Mouse (Mus musculus): Measurements from ENCODE around the gene Sart3.

Gene Sart3

DNA sequence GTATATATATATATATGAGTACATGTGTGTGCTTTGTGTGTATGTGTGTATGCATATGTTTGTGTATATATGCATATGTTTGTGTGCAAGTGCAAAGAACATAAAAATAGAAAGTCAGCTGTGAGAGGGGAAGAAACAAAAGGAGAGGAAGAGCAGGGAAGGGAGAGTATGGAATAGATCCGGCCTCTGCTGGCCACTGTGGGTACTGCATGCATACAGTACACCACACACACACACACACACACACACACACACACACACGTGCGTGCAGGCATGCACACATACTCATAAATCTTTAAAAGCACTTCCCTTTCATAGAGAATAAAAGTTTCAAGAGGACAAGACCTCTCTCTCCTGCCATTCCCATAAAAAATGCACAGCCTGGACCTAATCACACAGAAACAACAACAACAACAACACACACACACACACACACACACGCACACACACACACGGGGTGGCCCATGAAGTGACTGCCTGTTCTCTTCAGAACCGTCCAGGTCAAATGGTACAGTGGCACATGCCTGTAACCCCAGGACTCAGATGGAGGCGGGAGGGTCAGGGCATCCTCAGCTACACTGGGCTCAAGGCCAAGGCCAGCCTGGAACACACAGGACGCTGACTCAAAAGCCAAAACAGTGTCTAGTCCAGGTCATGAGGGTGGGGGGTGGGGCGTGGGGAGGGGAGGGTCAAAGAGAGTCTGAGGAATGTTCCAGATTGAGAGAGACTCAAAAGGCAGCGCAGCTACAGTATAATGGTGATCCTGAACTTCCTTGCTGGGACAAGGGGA is 49.9 kb downstream of the Sart3 start:
- no peak for DNase-seq

DNA sequence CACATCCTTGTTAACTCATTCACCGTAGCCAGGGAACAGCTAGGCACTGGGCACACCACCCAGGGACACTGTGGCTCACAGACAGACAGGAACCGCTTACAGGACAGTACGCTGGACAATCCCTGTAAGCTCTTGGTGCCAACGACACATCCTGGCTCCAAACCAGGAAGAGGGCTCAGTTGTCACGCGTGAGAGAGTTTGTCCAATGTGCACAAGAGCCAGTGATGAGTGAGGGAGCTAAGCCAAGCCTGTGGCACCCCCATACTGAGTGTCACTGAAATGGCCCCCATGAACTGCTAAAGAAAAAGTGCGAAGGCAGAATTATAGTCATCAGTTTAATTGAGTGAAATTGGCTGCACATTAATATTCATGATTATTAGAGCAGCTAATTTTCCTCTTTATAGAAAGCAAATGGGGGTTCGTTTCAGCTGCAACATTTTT is 53.1 kb downstream of the Sart3 start:
- DNase-seq, result no peak

DNA sequence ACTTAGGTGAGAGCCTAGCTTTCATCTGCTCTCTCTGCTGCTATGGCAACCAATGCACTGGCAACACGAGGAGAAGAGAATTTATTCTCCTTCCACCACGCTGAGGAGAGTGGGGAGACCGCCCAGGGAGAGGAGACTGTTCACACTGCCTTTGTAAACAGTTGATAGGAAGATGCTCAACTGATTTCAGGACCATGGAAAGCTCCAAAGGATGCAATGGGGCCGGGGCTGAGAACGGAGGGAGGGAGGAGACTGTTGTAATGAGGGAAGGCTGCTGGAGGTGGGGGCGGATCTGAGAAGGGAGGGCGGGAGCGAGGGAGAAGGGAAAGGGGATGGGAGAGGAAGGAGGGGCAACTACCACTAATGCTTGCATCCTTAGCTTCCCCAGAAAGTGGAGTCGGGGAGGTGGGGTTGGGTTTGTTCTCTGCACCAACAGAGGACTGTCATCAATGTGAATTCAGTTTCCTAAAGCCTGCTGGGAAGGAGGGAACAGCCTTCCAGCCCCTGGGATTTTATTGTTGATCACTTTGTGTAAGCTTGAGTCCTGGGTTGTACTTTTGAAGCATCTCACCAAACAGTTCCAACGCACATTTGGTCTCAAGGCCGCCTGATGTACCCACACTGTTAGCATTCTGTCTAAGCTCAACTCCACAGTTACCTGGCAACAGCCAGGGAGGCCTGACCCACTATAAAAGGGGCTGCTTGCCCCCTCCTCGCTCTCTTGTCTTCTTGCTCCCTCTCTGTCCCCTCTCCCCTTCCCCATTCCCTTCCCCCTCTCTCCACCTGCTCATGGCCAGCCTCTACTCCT is 55.5 kb downstream of the Sart3 start:
- DNase-seq, result peak; percentile 29

DNA sequence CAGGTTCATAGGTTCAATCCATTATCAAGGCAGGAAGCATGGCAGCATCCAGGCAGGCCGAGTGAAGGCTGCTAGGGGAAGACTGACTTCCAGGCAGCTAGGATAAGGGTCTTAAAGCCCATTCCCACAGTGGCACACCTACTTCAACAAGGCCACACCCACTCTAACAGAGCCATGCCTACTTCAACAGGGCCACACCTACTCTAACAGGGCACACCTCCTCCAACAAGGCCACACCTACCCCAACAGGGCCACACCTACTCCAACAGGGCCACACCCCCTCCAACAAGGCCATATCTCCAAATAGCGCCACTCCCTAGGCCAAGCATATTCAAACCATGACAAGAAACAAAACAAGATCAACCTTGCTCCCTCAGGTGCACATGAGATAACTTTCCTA is 59.4 kb downstream of the Sart3 start:
- no peak for DNase-seq

DNA sequence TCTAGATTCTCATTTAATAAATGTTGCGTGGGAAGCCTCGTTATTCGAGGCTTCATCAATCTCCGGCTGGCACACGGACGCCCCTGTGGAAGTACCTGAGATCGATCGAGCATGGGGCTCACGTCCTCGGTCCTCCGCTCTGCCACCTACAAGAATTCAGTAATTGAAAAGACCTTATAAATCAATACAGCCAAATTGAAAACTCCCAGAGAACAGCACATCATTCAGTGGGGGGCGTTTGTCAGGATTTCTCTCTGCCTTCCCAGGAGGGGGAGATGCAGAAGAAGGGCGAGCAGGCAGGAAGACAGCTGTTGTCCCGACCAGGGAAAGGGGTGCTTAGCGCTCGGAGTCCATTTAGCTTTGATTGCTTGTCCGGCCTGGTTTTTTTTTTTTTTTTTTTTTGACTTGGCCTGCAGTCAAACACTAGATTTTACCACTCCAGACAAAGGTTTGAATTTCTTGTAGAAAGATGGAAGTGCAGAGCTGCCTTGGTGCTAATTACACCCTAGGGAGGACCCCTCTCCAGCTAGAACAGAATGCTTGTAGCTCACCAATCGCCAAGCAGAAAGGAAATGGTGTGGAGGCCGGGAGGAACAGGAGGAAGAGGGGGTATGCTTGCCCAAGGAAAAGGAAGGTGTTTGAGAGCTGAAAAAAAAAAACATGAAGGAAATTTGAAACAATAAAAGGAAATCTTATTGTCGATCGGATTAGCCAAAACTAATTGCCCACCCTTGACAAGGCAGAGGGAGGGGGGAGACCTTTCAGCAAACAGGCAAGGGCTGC is 68.3 kb downstream of the Sart3 start:
- DNase-seq, result no peak

DNA sequence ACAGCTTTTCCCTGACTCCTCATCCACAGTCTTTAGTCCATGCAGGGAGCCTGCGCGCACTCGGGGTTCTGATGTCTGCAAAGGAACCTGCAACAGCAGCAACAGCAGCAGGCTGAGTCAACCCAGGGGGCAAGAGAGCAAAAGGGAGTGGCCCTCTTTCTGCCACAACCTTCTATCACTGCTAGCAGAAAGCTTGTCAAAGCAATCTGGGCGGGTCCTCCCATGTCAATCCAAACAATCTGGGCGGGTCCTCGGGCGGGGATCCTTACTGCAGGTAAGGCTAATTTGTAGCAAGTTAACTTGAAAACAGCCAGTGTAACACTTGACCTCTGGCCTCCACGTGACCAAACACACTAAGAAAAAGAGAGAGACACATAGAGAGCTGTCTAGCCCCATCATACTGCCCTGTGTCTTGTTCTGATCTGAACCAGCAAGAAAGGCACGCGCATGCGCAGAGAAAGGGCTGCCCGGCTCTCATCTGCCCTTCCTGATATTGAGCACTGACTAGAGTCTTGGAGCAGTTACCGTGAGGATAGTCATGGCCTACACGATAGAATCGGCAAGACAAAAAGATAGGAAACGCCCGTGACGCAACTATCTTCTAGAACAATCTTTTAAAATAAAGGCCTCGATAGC is 71.8 kb downstream of the Sart3 start:
- DNase-seq, result no peak

DNA sequence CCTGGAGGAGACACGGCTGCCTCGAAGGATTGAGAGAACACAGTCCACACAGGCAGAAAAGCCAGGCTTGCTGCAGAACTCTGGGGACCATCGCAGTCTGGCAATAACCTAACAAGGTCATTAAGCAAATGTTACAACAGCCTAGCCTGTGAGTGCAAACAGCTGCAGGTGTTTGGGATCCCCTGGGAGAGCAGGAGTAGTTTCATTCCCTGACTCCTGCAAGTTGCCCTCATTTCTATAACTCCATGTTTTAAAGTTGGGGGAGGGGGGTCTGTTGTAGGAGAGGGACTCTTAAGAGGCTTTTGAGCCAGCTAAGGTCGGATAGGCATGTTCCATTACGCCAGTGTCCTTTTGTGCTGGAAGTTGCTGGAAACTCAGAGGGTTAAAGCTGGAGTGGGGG is 77.9 kb downstream of the Sart3 start:
- no peak for DNase-seq

DNA sequence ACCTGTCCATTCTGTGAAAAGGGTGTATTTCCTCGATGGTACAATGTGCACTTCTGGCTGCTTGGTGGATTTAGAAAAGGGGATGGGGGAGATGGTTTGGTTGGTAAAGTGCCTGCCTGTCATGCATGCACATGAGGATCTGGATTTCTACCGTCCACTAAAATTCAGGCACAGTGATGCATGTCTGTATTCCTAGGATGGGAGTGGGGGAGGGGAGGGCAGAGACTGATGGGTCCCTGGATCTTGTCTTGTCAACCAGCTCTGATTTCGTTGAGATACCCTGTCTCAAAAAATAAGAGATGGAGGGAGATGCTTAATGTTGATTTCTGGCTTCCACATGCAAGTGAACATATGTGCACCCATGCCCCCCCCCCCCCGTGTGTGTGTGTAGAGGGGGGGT is 78.3 kb downstream of the Sart3 start:
- DNase-seq, result no peak

DNA sequence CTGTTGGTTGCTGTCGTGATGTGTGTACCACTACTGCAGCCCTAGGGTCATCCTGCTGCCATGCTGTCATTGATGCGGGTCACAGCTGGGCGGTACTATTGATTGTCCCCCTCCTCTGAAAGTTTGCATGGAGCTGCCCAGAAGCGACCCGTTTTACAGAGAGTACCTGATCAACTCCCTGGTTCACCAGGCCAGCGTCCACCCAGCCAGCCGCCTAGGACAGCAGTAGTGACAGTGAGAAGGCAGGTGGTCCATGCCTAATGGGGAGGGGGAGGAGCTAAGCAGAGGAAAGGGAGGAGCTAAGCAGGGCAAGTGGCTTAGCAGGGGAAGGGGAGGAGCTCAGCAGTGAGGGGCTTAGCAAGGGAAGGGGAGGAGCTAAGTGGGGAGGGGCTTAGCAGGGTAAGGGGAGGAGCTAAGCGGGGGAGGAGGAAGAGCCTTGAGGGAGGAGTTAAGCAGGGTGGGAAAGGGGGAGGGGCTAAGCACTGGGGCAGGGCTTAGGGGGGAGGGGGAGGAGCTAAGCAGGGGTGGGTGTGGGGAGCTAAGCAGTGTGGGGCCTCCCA is 79.0 kb downstream of the Sart3 start:
- no peak for DNase-seq

Data from liver (tissue).